Mouse (Mus musculus): ENCODE results near the gene Papola. TPM values are rescaled to one million over a fixed set of nuclear protein-coding genes. Genes with fewer than 3 reads are reported as not detected.
A peak's percentile ranks its signal among the peaks of the same experiment; 100 is the strongest.

The Papola gene
- polyA plus RNA-seq, 1 experiment = 144 TPM

DNA sequence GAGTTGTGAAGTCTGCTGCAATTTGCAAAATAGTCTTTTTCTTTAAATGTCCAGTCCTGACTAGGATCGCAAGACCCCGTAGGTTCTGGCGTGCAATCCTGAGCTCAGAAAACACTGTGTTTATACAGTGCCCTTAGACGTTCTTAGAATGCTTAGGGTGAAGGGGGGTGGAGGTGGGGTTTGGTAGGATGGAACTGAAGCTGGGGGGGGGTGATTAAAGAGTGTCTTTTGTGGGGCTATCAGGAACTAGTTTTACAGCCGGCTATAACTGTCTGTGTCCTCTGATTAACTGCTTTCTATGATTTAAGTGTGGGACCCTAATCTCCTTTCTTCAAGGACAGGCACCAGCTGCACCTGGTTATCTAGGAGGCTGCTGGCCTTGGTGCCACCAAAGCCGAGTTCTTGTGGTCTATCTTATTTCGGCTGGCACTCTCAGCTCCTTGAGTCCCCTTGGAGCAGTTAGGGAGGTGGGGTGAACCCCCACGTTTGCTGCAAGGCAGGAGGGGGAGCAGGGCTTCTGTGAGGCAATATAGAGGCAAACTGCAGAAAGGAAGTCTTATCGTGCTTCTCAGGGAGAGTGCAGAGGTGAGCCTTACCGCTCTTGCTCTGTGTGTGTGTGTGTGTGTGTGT lies 24.5 kb upstream of the Papola start:
- Histone ChIP-seq H3K27ac (ENCODE audit: insufficient read depth, low read depth, low read length) (no peak overlapping the region), H3K4me1 (ENCODE audit: control insufficient read depth, insufficient read depth, low read length) (peaks cover 2% of the 10 kb centered on the region; the same call in 1 of the 2 replicates), H3K4me3 (ENCODE audit: insufficient read depth, low read length) (no peak overlapping the region)
- TF ChIP-seq POLR2A (IDR thresholded peaks at IDR 0.05; ENCODE audit: borderline replicate concordance, low read depth, low read length) (no peak), CTCF (IDR thresholded peaks at IDR 0.05; ENCODE audit: low read depth, low read length) (no peak)

DNA sequence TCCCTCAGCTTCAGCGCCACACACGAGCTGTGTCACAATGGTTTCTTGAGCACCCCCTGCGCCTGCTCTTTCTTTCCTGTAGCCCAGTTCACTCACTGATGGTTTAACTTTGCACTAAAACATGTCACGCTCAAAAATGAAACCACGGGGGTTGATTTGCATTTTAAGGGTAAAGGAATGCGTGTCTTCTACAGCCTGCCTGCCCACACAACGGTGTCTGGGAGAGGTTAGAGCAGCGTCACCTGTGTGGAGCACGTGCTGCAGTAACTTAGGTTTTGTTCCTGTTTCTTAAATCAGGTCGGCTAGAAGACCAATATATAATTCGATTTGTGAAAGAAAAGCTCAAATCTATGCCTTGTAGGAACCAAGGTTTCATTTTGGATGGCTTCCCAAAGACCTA lies 23.3 kb upstream of the Papola start:
- no peak for TF ChIP-seq POLR2A (IDR thresholded peaks at IDR 0.05; ENCODE audit: borderline replicate concordance, low read depth, low read length)
- no peak overlapping the region for H3K27ac ChIP-seq (ENCODE audit: insufficient read depth, low read depth, low read length)
- H3K4me1 ChIP-seq (ENCODE audit: control insufficient read depth, insufficient read depth, low read length) = peaks cover 2% of the 10 kb centered on the region; the same call in 1 of the 2 replicates
- no peak overlapping the region for H3K4me3 ChIP-seq (ENCODE audit: insufficient read depth, low read length)

DNA sequence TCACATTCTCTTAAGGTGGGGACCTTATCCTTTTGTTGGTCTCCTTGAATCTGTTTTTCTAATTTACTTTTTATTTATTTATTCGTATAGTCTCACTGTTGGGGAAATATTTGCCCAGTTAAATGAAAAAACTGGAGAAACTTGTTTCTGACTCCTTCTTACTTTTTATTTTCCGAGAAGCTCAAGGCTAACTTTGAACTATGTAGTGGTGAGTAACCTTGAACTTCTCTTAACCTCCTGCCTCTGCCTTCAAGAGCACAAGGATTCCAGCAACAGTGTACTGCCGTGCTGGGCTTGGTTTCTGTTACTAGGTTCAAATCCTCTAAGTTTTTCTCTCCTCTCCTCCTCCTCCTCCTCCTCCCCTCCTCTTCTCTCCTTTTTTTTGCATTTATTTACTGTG lies 22.9 kb upstream of the Papola start:
- H3K4me3 ChIP-seq (ENCODE audit: insufficient read depth, low read length) = no peak overlapping the region
- H3K4me1 ChIP-seq (ENCODE audit: control insufficient read depth, insufficient read depth, low read length) = peaks cover 2% of the 10 kb centered on the region; the same call in 1 of the 2 replicates
- no peak overlapping the region for H3K27ac ChIP-seq (ENCODE audit: insufficient read depth, low read depth, low read length)
- no peak for TF ChIP-seq CTCF (IDR thresholded peaks at IDR 0.05; ENCODE audit: low read depth, low read length)
- TF ChIP-seq POLR2A (IDR thresholded peaks at IDR 0.05; ENCODE audit: borderline replicate concordance, low read depth, low read length) = no peak

DNA sequence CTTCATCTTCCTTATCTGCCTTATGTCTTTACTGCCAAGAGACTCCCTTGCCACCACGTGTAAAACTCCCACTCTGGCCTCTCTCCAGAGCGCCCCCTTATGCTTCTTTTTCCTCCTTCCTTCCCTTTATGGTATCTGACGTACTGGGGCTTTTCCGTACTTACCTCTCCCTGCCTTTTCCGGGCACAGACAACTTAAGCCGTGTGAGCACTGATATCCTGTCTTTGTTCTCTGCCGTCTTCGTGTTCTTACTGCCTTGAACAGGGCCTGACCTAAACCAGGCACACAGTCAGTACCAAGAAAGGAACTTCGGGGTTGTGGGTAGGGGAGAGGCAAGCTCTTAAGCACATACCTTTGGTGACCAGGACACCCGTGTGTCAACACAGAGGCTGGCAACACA lies 14.8 kb upstream of the Papola start:
- no peak overlapping the region for H3K4me3 ChIP-seq (ENCODE audit: insufficient read depth, low read length)
- H3K27ac ChIP-seq (ENCODE audit: insufficient read depth, low read depth, low read length) = no peak overlapping the region
- H3K4me1 ChIP-seq (ENCODE audit: control insufficient read depth, insufficient read depth, low read length) = no peaks in the 10 kb centered on the region
- TF ChIP-seq POLR2A (IDR thresholded peaks at IDR 0.05; ENCODE audit: borderline replicate concordance, low read depth, low read length) = no peak
- TF ChIP-seq CTCF (IDR thresholded peaks at IDR 0.05; ENCODE audit: low read depth, low read length) = no peak

DNA sequence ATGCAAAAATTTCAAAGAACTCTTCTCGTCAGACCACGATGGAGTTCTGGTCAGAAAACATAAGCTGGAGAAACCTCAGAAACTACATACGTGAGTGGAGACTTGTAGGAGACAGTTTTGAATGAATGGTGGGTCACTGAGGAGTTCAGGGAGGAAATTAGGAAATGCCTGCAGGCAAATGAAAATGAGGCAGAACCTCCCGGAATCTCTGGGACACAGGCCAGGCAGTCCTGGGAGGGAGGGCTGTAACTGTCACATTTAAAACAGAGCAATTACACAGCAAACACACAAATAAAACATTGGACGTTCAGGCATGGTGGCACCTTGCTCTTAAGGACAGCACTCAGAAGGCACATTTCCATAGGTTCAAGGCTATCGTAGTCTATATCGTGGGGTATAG lies 9.6 kb upstream of the Papola start:
- Histone ChIP-seq H3K4me1 (ENCODE audit: control insufficient read depth, insufficient read depth, low read length) (no peaks in the 10 kb centered on the region), H3K4me3 (ENCODE audit: insufficient read depth, low read length) (no peak overlapping the region), H3K27ac (ENCODE audit: insufficient read depth, low read depth, low read length) (no peak overlapping the region)
- TF ChIP-seq CTCF (IDR thresholded peaks at IDR 0.05; ENCODE audit: low read depth, low read length) = no peak
- no peak for TF ChIP-seq POLR2A (IDR thresholded peaks at IDR 0.05; ENCODE audit: borderline replicate concordance, low read depth, low read length)

DNA sequence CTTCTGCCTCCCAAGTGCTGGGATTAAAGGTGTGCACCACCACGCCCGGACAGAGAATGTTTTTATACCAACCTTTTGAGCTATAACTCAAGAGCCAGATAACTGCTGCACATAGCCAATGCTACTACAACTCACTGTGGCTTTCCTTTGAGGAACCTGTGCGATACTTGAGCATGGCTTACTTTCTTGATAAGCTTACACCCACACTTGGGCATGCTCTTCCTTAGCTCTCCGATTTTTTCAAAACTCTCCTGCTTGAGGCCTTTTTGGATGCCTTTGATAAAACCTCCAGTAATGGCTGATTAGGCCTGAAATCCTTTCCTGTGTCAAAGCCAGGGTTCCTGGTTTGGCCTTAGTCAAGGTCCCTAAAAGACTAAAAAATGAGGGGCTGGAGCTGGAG lies 6.8 kb upstream of the Papola start:
- Histone ChIP-seq H3K27ac (ENCODE audit: insufficient read depth, low read depth, low read length) (no peak overlapping the region), H3K4me3 (ENCODE audit: insufficient read depth, low read length) (no peak overlapping the region), H3K4me1 (ENCODE audit: control insufficient read depth, insufficient read depth, low read length) (peaks cover 10% of the 10 kb centered on the region)
- TF ChIP-seq POLR2A (IDR thresholded peaks at IDR 0.05; ENCODE audit: borderline replicate concordance, low read depth, low read length) (no peak), CTCF (IDR thresholded peaks at IDR 0.05; ENCODE audit: low read depth, low read length) (no peak)

DNA sequence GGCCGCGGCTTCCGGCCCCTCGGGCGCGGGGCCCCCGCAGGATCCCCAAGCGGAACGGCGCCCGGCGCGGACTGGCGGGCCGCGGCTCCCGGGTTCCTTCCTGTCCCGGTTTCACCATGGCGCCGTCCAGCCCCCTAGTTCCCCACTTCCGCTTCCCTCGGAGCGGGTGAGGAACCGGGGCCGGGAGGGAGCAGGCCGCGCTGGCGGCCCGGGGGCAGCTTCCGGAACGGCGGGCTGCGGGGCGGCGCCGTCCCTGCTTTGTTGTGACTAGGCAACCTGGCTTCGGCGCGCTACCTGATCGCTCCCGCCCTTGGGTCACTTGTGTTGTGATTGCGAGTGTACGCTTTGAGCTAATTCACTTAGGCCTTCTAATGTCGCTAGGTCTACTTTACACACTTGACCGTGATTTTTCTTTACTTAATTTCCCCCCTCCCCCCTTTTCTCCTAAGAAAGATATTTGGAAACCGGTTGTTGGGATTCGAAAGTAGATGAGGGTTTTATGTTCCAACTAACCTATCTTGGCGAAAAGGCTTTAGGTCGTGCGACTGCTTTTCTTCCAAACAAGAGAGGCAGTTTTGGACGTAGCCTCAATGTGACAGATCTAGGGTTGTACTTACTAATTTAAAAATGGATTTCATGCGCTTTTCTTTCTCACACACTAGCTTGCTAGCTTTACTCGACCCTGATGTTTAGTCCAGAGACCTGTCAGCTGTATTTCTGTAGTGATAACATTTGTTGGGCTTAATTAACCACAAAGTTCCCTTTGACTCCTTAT lies 693 bp downstream of the Papola start:
- TF ChIP-seq POLR2A (IDR thresholded peaks at IDR 0.05; ENCODE audit: borderline replicate concordance, low read depth, low read length) (no peak), CTCF (IDR thresholded peaks at IDR 0.05; ENCODE audit: low read depth, low read length) (no peak)
- H3K27ac ChIP-seq (ENCODE audit: insufficient read depth, low read depth, low read length) = peak overlapping the region; percentile 100
- peaks cover 30% of the 10 kb centered on the region for H3K4me1 ChIP-seq (ENCODE audit: control insufficient read depth, insufficient read depth, low read length)
- H3K4me3 ChIP-seq (ENCODE audit: insufficient read depth, low read length) = peak overlapping the region; percentile 93

DNA sequence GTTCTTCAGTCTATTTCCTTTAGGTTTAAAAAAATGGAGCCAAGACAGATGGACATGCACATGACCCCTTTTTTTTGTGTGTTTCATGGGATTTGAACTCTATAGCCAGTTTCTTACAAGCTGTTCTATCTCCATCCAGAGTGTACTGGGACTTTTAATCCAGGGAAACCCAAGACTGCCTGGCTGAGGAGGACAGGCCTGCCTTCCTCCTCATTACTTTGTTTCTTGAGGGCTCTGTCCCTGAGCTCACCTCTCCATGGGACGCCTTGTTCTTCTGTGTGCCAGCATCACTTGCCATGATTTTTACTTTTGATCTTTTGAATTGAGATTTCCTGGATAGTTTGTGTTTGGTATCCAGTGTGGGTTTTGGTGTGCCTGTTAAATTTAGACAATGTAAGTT lies 1.6 kb downstream of the Papola start:
- Histone ChIP-seq H3K27ac (ENCODE audit: insufficient read depth, low read depth, low read length) (peak overlapping the region; percentile 100), H3K4me3 (ENCODE audit: insufficient read depth, low read length) (peak overlapping the region; percentile 93), H3K4me1 (ENCODE audit: control insufficient read depth, insufficient read depth, low read length) (peaks cover 32% of the 10 kb centered on the region)
- no peak for TF ChIP-seq CTCF (IDR thresholded peaks at IDR 0.05; ENCODE audit: low read depth, low read length)
- TF ChIP-seq POLR2A (IDR thresholded peaks at IDR 0.05; ENCODE audit: borderline replicate concordance, low read depth, low read length) = no peak

DNA sequence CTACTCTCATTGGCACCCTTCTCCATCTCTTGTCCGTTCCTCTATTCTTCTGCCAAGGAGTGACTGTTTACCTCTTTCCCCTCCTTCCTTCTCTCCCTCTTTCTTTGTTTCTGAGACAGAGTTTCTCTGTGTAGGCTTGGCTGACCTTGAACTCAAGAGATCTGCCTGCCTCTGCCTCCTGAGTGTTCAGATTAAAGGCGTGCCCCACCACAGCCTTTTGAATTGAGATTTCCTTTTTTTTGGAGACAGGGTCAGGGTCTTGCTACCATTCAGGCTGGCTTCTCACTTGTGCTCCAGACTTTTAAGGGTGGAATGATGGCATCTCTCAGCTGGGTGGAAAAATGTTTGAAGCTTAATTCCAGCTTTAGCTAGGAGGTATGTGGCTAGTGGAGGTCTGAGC lies 3.1 kb downstream of the Papola start:
- no peak for TF ChIP-seq POLR2A (IDR thresholded peaks at IDR 0.05; ENCODE audit: borderline replicate concordance, low read depth, low read length)

DNA sequence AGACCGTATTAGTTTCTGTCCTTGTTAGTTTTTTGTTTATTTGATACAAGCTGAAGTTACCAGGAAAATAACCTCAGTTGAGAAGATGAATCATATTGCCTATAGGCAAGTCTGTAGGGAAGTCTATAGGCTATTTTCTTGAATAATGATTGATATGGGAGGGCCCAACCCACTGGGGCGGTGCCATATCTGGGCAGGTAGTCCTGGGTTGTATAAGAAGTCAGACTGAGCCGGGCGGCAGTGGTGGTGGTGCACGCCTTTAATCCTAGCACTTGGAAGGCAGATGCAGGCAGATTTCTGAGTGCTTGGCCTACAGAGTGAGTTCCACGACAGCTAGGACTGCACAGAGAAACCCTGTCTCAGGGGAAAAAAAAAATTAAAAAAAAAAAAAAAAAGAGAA lies 5.4 kb downstream of the Papola start:
- Histone ChIP-seq H3K4me1 (ENCODE audit: control insufficient read depth, insufficient read depth, low read length) (peaks cover 26% of the 10 kb centered on the region), H3K4me3 (ENCODE audit: insufficient read depth, low read length) (no peak overlapping the region), H3K27ac (ENCODE audit: insufficient read depth, low read depth, low read length) (no peak overlapping the region)
- TF ChIP-seq POLR2A (IDR thresholded peaks at IDR 0.05; ENCODE audit: borderline replicate concordance, low read depth, low read length) = no peak
- TF ChIP-seq CTCF (IDR thresholded peaks at IDR 0.05; ENCODE audit: low read depth, low read length) = no peak

More for the DNA sequence above, 3.1 kb downstream of the Papola start:
- H3K4me1 ChIP-seq (ENCODE audit: control insufficient read depth, insufficient read depth, low read length) = peaks cover 25% of the 10 kb centered on the region
- no peak overlapping the region for H3K4me3 ChIP-seq (ENCODE audit: insufficient read depth, low read length)
- H3K27ac ChIP-seq (ENCODE audit: insufficient read depth, low read depth, low read length) = no peak overlapping the region
